Mouse (Mus musculus): Measurements from ENCODE around the gene Zc3h13. TPM values are rescaled to one million over a fixed set of nuclear protein-coding genes. Genes with fewer than 3 reads are reported as not detected.

Gene Zc3h13
- polyA plus RNA-seq, 1 experiment from 2014 or later, result 42.5 TPM

Small RNAs within 50 kb of the gene (microRNA-seq; reads per million reads assigned to microRNA genes)
- gene Gm44482, result not detected

Other genes starting within 250 kb of the Zc3h13 start
- 0.08 TPM in 2 replicates for gene Lrrc63, start 153.5 kb upstream of the Zc3h13 start, polyA plus RNA-seq (2016; fragmentation: Nextera tagmentation; extraction: Ambion mirVana)
- gene Lcp1, start 153.3 kb upstream of the Zc3h13 start, polyA plus RNA-seq (2016; fragmentation: Nextera tagmentation; extraction: Ambion mirVana), result 23.2 and 27.1 TPM in 2 replicates
- gene Cpb2, start 42.1 kb upstream of the Zc3h13 start, polyA plus RNA-seq (2016; fragmentation: Nextera tagmentation; extraction: Ambion mirVana), result 0.32 TPM in 1 of 2 replicates, not detected in the other
- 2.8 and 3.7 TPM in 2 replicates for gene Siah3, start 171.6 kb downstream of the Zc3h13 start, polyA plus RNA-seq (2016; fragmentation: Nextera tagmentation; extraction: Ambion mirVana)